Mouse (Mus musculus): Measurements from ENCODE around the gene Gm5934.
"Not testable (repeated sequence)": the region's sequence is repeated elsewhere in the genome, so short reads cannot be mapped to it uniquely, and the experiment has no call there.

Gene Gm5934

DNA sequence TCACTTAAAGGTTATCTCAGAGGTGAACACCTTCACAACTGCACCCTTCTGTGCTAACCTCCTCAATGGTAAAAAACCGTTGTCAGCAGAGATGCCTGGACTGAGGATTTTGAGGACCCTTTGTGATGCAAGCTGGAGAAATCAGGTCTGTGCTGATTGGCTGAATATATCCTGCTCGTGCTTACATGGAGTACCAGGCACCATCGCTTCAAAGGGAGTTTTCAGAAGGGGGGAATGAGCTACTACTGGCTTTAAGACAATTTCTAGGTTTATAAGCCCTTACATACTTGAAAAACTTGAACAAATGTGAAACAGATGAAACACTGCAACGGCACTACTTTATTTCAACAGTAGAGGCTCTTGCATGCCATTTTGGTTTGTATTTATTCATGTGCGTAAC lies at the start of gene Gm5934:
Gene Gm5934, minus strand, starts transcription at position 101 of the 400 bp plus-strand sequence.
- DNase-seq = not testable (repeated sequence)
